Mouse (Mus musculus) lung, adult 2 months (tissue): Measurements from ENCODE around the gene Gprc5d. TPM values are rescaled to one million over a fixed set of nuclear protein-coding genes. Genes with fewer than 3 reads are reported as not detected.

Experiments
- DNase-seq: peaks from one replicate; pipeline ENCODE4 v3.0.0; 2022
- H3K4me1 ChIP-seq: fragments of 200-500 bp; 2 replicates; pipeline ENCODE4 v1.6.1; 2011; ENCODE audit warnings: low read length; ENCODE audit not compliant: control insufficient read depth, insufficient read depth
- H3K4me3 ChIP-seq: fragments of 200-500 bp; replicated peaks from 2 replicates; pipeline ENCODE3; 2011; ENCODE audit warnings: low read depth, mild to moderate bottlenecking, control low read depth, low read length; ENCODE audit errors: extremely low read depth
- CTCF ChIP-seq: fragments of 200-500 bp; IDR thresholded peaks from 2 replicates; pipeline ENCODE4 v1.5.1; 2011; ENCODE audit warnings: mild to moderate bottlenecking, low read length, control low read depth; ENCODE audit not compliant: insufficient read depth
- POLR2A ChIP-seq: fragments of 200-500 bp; IDR thresholded peaks from 2 replicates; pipeline ENCODE4 v1.6.1; 2011; ENCODE audit warnings: low read depth, mild to moderate bottlenecking, control low read depth, low read length, borderline replicate concordance; ENCODE audit errors: extremely low read depth
- WGBS: fragments of 180-500 bp; shearing (Covaris S2); methylation state at CpG from one replicate; pipeline ENCODE4 v1.1.7; 2018; 5-methylcytosine and 5-hydroxymethylcytosine counted together
- polyA plus RNA-seq: library from polyadenylated mRNA; depleted of rRNA; stranded (reverse); fragments of >200 nt; gene quantifications from 2 replicates; pipeline ENCODE4 v1.2.3, GENCODE M21; 2012

Gene Gprc5d
- polyA plus RNA-seq, 1 experiment, result 0.17 TPM

- Histone ChIP-seq H3K4me3 (no peak overlapping the region), H3K4me1 (no peaks in the 10 kb centered on the region)
- 90% methylated on average over 6 of the region's 6 CpGs for WGBS
- no peak for TF ChIP-seq CTCF
- TF ChIP-seq POLR2A, result no peak
- DNase-seq, result no peak
These were observed 11.1 kb downstream of the Gprc5d start for GRCm38 (mm10) chr6:135107014-135107413.

GRCm38 (mm10) chr6:135102736-135103303 is 15.3 kb downstream of the Gprc5d start:
- Histone ChIP-seq H3K4me3 (no peak overlapping the region), H3K4me1 (no peaks in the 10 kb centered on the region)
- WGBS, result 52% methylated on average over 5 of the region's 5 CpGs
- no peak for TF ChIP-seq CTCF
- no peak for TF ChIP-seq POLR2A
- no peak for DNase-seq

GRCm38 (mm10) chr6:135100787-135101472 is 17.2 kb downstream of the Gprc5d start:
- no peak for DNase-seq

GRCm38 (mm10) chr6:135092798-135093470 is 25.1 kb downstream of the Gprc5d start:
- Histone ChIP-seq H3K4me1 (no peaks in the 10 kb centered on the region), H3K4me3 (no peak overlapping the region)
- TF ChIP-seq POLR2A (no peak), CTCF (no peak)
- WGBS, result 92% methylated on average over 12 of the region's 12 CpGs
- DNase-seq, result no peak

More at GRCm38 (mm10) chr6:135100787-135101472, 17.2 kb downstream of the Gprc5d start:
- 79% methylated on average over 15 of the region's 15 CpGs for WGBS
- Histone ChIP-seq H3K4me1 (no peaks in the 10 kb centered on the region), H3K4me3 (no peak overlapping the region)
- TF ChIP-seq CTCF, result no peak
- no peak for TF ChIP-seq POLR2A

DNA sequence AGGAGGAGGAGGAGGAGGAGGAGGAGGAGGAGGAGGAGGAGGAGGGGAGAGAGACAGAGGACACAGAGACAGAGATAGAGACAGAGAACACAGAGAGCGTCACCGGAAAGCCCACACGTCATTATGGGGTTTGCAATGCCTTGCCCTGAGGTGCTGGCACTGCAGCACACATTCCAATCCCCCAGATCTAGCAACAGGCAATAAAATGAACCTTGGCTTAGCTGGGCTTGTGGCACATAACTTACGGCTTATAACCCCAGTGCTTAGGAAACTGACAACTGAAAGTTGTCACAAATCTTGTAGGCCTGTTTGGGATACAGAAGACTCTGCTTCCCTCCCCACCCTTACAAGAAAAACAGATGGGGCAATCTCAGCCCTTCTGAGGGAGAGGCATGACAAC is 27.4 kb downstream of the Gprc5d start:
- WGBS, result 67% methylated on average over 4 of the region's 4 CpGs
- Histone ChIP-seq H3K4me1 (no peaks in the 10 kb centered on the region), H3K4me3 (no peak overlapping the region)
- no peak for TF ChIP-seq POLR2A
- no peak for TF ChIP-seq CTCF
- DNase-seq, result no peak

GRCm38 (mm10) chr6:135089786-135090185 is 28.3 kb downstream of the Gprc5d start:
- no peak for DNase-seq
- TF ChIP-seq POLR2A (no peak), CTCF (no peak)
- 47% methylated on average over 8 of the region's 8 CpGs for WGBS
- H3K4me1 ChIP-seq, result no peaks in the 10 kb centered on the region
- no peak overlapping the region for H3K4me3 ChIP-seq

DNA sequence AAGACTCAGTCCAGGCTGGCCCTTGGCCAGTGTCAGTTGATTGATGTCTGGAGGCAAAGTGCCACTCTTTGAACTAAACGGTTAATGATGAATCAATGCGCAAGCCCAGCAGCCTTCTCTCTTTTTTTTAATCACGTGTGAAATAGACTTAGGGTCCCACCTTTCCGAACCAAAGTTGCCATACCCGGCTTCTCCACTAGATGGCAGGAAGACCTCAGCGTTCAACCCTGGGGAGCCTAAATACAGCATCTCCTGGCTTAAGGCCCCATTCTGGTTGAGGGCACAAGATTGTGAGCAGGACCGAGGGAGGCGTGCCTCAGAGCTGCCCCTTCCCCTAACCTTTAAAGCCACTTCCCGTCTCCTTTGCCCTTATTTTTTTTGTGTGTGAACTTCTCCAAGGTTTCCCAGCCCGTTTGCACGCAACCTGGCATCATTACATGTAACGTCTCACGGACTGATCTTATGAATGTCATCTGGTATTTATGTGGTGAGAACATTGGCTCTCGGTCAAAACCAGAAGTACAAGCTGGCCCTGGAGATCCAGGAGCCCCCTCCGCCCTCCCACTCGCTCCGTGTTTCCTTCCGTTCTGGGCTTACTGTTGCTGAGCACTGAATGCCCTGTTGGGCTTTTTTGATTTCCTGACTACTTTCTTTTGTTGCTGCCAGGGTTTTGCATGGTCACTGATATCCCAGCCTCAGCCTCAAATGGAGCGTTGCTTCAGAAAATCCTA is 30.2 kb downstream of the Gprc5d start:
- TF ChIP-seq CTCF, result peak; percentile 75
- no peak for TF ChIP-seq POLR2A
- WGBS, result 13% methylated on average over 19 of the region's 19 CpGs
- Histone ChIP-seq H3K4me3 (no peak overlapping the region), H3K4me1 (no peaks in the 10 kb centered on the region)
- peak; percentile 75 for DNase-seq

DNA sequence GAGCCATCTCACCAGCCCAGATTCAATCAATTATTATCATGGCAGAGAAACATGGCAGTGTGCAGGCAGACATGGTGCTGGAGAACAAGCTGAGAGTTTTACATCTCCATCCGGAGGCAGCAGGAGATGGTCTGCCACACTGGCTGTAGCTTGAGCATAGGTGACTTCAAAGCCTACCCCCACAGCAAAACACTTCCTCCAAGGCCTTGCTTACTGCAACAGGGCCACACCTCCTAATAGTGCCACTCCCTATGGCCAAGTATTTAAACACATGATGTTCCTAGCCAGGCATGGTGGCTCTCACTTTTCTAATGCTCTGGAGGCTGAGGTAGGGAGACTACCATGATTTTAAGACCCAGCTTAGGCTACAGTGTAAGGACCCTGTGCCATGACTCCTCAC is 32.4 kb downstream of the Gprc5d start:
- Histone ChIP-seq H3K4me1 (no peaks in the 10 kb centered on the region; the same call in 1 of the 2 replicates), H3K4me3 (no peak overlapping the region)
- no peak for DNase-seq
- no peak for TF ChIP-seq CTCF
- TF ChIP-seq POLR2A, result no peak
- WGBS, result 77% methylated on average over 1 of the region's 1 CpGs

GRCm38 (mm10) chr6:135083991-135084502 is 34.0 kb downstream of the Gprc5d start:
- 67% methylated on average over 10 of the region's 10 CpGs for WGBS
- Histone ChIP-seq H3K4me1 (no peaks in the 10 kb centered on the region; the same call in 1 of the 2 replicates), H3K4me3 (no peak overlapping the region)
- no peak for DNase-seq
- no peak for TF ChIP-seq POLR2A
- TF ChIP-seq CTCF, result no peak
